Mouse (Mus musculus): Measurements from ENCODE around the gene Ube2q1.

The Ube2q1 gene

GRCm38 (mm10) chr3:89772968-89773709 is at the start of gene Ube2q1:
Ube2q1 (plus strand) TSS chr3:89773616.
- DNase-seq (ENCODE audit: low spot score) = peak; percentile 91

GRCm38 (mm10) chr3:89727028-89727427 is 46.4 kb upstream of the Ube2q1 start:
- peak; percentile 54 for DNase-seq (ENCODE audit: low spot score)

GRCm38 (mm10) chr3:89728848-89729247 is 44.6 kb upstream of the Ube2q1 start:
- no peak for DNase-seq (ENCODE audit: low spot score)

- peak; percentile 78 for DNase-seq (ENCODE audit: low spot score)
Observed at GRCm38 (mm10) chr3:89730350-89731331, 42.8 kb upstream of the Ube2q1 start.

- DNase-seq (ENCODE audit: low spot score) = no peak
Observed at GRCm38 (mm10) chr3:89732091-89732490, 41.3 kb upstream of the Ube2q1 start.

- no peak for DNase-seq (ENCODE audit: low spot score)
Observed at GRCm38 (mm10) chr3:89738509-89738908, 34.9 kb upstream of the Ube2q1 start.

- no peak for DNase-seq (ENCODE audit: low spot score)
Observed at GRCm38 (mm10) chr3:89752307-89752706, 21.1 kb upstream of the Ube2q1 start.

- DNase-seq (ENCODE audit: low spot score) = no peak
Observed at GRCm38 (mm10) chr3:89755283-89755682, 18.1 kb upstream of the Ube2q1 start.

GRCm38 (mm10) chr3:89757851-89758250 is 15.6 kb upstream of the Ube2q1 start:
- no peak for DNase-seq (ENCODE audit: low spot score)

- DNase-seq (ENCODE audit: low spot score) = peak; percentile 29
Observed at GRCm38 (mm10) chr3:89759786-89760185, 13.6 kb upstream of the Ube2q1 start.

GRCm38 (mm10) chr3:89764119-89764724 is 9.2 kb upstream of the Ube2q1 start, which contains the start of gene Chrnb2:
Chrnb2 (minus strand) TSS chr3:89764632.
- peak; percentile 85 for DNase-seq (ENCODE audit: low spot score)

GRCm38 (mm10) chr3:89769584-89769983 is 3.8 kb upstream of the Ube2q1 start:
- DNase-seq (ENCODE audit: low spot score) = no peak

- no peak for DNase-seq (ENCODE audit: low spot score)
Observed at GRCm38 (mm10) chr3:89770425-89771002, 2.9 kb upstream of the Ube2q1 start.

- DNase-seq (ENCODE audit: low spot score) = peak; percentile 92
Observed at GRCm38 (mm10) chr3:89772588-89772967, 838 bp upstream of the Ube2q1 start.

GRCm38 (mm10) chr3:89773740-89774211 is 360 bp downstream of the Ube2q1 start:
- DNase-seq (ENCODE audit: low spot score) = peak; percentile 28

- DNase-seq (ENCODE audit: low spot score) = no peak
Observed at GRCm38 (mm10) chr3:89774236-89774960, 982 bp downstream of the Ube2q1 start.

- no peak for DNase-seq (ENCODE audit: low spot score)
Observed at GRCm38 (mm10) chr3:89776001-89776400, 2.6 kb downstream of the Ube2q1 start.

GRCm38 (mm10) chr3:89780102-89780501 is 6.7 kb downstream of the Ube2q1 start:
- no peak for DNase-seq (ENCODE audit: low spot score)

- DNase-seq (ENCODE audit: low spot score) = no peak
Observed at GRCm38 (mm10) chr3:89781640-89782039, 8.2 kb downstream of the Ube2q1 start.

- peak; percentile 76 for DNase-seq (ENCODE audit: low spot score)
Observed at GRCm38 (mm10) chr3:89784991-89785753, 11.8 kb downstream of the Ube2q1 start.
